Mouse (Mus musculus) cortical plate, adult 2 months (tissue): Measurements from ENCODE around the gene Hspa12a.

Source experiments
- CTCF ChIP-seq: fragments of 200-500 bp; IDR thresholded peaks from 2 replicates; pipeline ENCODE4 v1.5.1; 2011; ENCODE audit warnings: mild to moderate bottlenecking, control low read depth, low read length; ENCODE audit not compliant: insufficient read depth; ENCODE audit errors: extremely low read depth
- POLR2A ChIP-seq: fragments of 200-500 bp; IDR thresholded peaks from 2 replicates; pipeline ENCODE4 v1.6.1; 2011; ENCODE audit warnings: mild to moderate bottlenecking, low read length, control low read depth; ENCODE audit not compliant: insufficient read depth; ENCODE audit errors: extremely low read depth

GRCm38 (mm10) chr19:58795114-58795669 is 148.3 kb downstream of the Hspa12a start:
- TF ChIP-seq POLR2A (no peak), CTCF (no peak)
